Mouse (Mus musculus) intestine, embryonic 14.5 days (tissue): ENCODE data around the gene Schip1. TPM values are rescaled to one million over a fixed set of nuclear protein-coding genes. Genes with fewer than 3 reads are reported as not detected.

ENCODE experiments used
- ATAC-seq: fragments of 200-750 bp; cut with Nextera tagmentation; replicated peaks from 2 replicates; pipeline ENCODE4 v1.8.0; 2017; ENCODE audit warnings: low read depth, moderate number of reproducible peaks, moderate TSS enrichment, moderate library complexity; ENCODE audit not compliant: low FRiP score, low TSS enrichment
- DNase-seq: peaks from one replicate; pipeline ENCODE4 v3.0.0-alpha.2; 2018; ENCODE audit warnings: low spot score
- H3K27ac ChIP-seq: fragments of 300-500 bp; sonication (generic); 2 replicates; pipeline ENCODE4 v1.5.1; 2014; ENCODE audit warnings: low read depth, mild to moderate bottlenecking, control low read depth
- H3K27me3 ChIP-seq: fragments of 300-500 bp; sonication (generic); replicated peaks from 2 replicates; pipeline ENCODE4 v1.6.1; 2014; ENCODE audit warnings: low read length, control low read depth; ENCODE audit not compliant: control insufficient read depth, insufficient read depth
- H3K36me3 ChIP-seq: fragments of 300-500 bp; sonication (generic); 2 replicates; pipeline ENCODE4 v1.6.1; 2014; ENCODE audit warnings: low read length, control low read depth; ENCODE audit not compliant: control insufficient read depth, insufficient read depth
- H3K4me1 ChIP-seq: fragments of 300-500 bp; sonication (generic); replicated peaks from 2 replicates; pipeline ENCODE4 v1.6.1; 2014; ENCODE audit warnings: low read length, control low read depth, mixed read lengths; ENCODE audit not compliant: control insufficient read depth, insufficient read depth
- H3K4me2 ChIP-seq: fragments of 300-500 bp; sonication (generic); 2 replicates; pipeline ENCODE4 v1.6.1; 2014; ENCODE audit warnings: low read length
- H3K4me3 ChIP-seq: fragments of 300-500 bp; sonication (generic); 2 replicates; pipeline ENCODE4 v1.5.1; 2014; ENCODE audit warnings: low read depth, low read length, control low read depth, mixed read lengths
- H3K9ac ChIP-seq: fragments of 300-500 bp; sonication (generic); 2 replicates; pipeline ENCODE4 v1.6.1; 2014; ENCODE audit warnings: mild to moderate bottlenecking, low read length
- H3K9me3 ChIP-seq: fragments of 300-500 bp; sonication (generic); 2 replicates; pipeline ENCODE4 v1.6.1; 2016; ENCODE audit warnings: low read length, control low read depth; ENCODE audit not compliant: control insufficient read depth
- WGBS: fragments of 180-500 bp; shearing (Covaris S2); extraction: QIAGEN DNeasy Blood & Tissue Kit; methylation state at CpG from one replicate; pipeline ENCODE4 v1.1.7; 2014; 5-methylcytosine and 5-hydroxymethylcytosine counted together
- polyA plus RNA-seq: library from polyadenylated mRNA; unstranded; fragments of >200 nt; fragmentation: Nextera tagmentation; extraction: Ambion mirVana; gene quantifications from 2 replicates; pipeline ENCODE4 v1.2.1, GENCODE M21; 2014

Gene Schip1
- polyA plus RNA-seq, 1 experiment from 2014 or later: 63.0 TPM

GRCm38 (mm10) chr3:68564978-68565674 is 500.5 kb downstream of the Schip1 start:
- Histone ChIP-seq H3K4me3 (no peak overlapping the region), H3K9ac (no peak overlapping the region), H3K4me1 (0 out of 2 replicates have a peak, but pooled peaks cover 2% of the 10 kb centered on the region), H3K4me2 (no peak overlapping the region), H3K36me3 (no peaks in the 10 kb centered on the region), H3K27me3 (no peaks in the 10 kb centered on the region), H3K27ac (no peak overlapping the region), H3K9me3 (no peaks in the 10 kb centered on the region)
- WGBS: 75% methylated on average over 10 of the region's 10 CpGs
- ATAC-seq (no peak), DNase-seq (no peak)

GRCm38 (mm10) chr3:68565675-68566055 is 501.1 kb downstream of the Schip1 start:
- H3K4me1 ChIP-seq: peaks cover 2% of the 10 kb centered on the region; the same call in 1 of the 2 replicates
- H3K9me3 ChIP-seq: no peaks in the 10 kb centered on the region
- no peak overlapping the region for H3K27ac ChIP-seq
- no peaks in the 10 kb centered on the region for H3K36me3 ChIP-seq
- no peak overlapping the region for H3K9ac ChIP-seq
- H3K4me2 ChIP-seq: no peak overlapping the region
- WGBS: 82% methylated on average over 4 of the region's 4 CpGs
- ATAC-seq: no peak
- H3K27me3 ChIP-seq: no peaks in the 10 kb centered on the region
- no peak for DNase-seq
- no peak overlapping the region for H3K4me3 ChIP-seq

- ATAC-seq: no peak
- no peaks in the 10 kb centered on the region for H3K27me3 ChIP-seq
- 65% methylated on average over 7 of the region's 7 CpGs for WGBS
These were observed 503.0 kb downstream of the Schip1 start for GRCm38 (mm10) chr3:68567581-68567980.

GRCm38 (mm10) chr3:68568149-68568548 is 503.5 kb downstream of the Schip1 start:
- Histone ChIP-seq H3K4me1 (peaks cover 8% of the 10 kb centered on the region; the same call in 1 of the 2 replicates), H3K27me3 (no peaks in the 10 kb centered on the region), H3K4me3 (no peak overlapping the region), H3K9ac (no peak overlapping the region), H3K36me3 (no peaks in the 10 kb centered on the region), H3K9me3 (no peaks in the 10 kb centered on the region), H3K27ac (peak overlapping the region; percentile 3; the same call in 1 of the 2 replicates), H3K4me2 (no peak overlapping the region)
- ATAC-seq (no peak), DNase-seq (no peak)
- WGBS: 59% methylated on average over 3 of the region's 3 CpGs

More at GRCm38 (mm10) chr3:68567581-68567980, 503.0 kb downstream of the Schip1 start:
- Histone ChIP-seq H3K4me3 (no peak overlapping the region), H3K9me3 (no peaks in the 10 kb centered on the region), H3K27ac (no peak overlapping the region), H3K9ac (no peak overlapping the region), H3K4me1 (peaks cover 8% of the 10 kb centered on the region; the same call in 1 of the 2 replicates), H3K4me2 (no peak overlapping the region), H3K36me3 (no peaks in the 10 kb centered on the region)
- DNase-seq: no peak

GRCm38 (mm10) chr3:68568716-68569115 is 504.1 kb downstream of the Schip1 start:
- peaks cover 8% of the 10 kb centered on the region; the same call in 1 of the 2 replicates for H3K4me1 ChIP-seq
- H3K9me3 ChIP-seq: no peaks in the 10 kb centered on the region
- H3K4me2 ChIP-seq: no peak overlapping the region
- H3K9ac ChIP-seq: no peak overlapping the region
- DNase-seq (no peak), ATAC-seq (no peak)
- no peak overlapping the region for H3K4me3 ChIP-seq
- H3K27me3 ChIP-seq: no peaks in the 10 kb centered on the region
- peak overlapping the region; percentile 3; the same call in 1 of the 2 replicates for H3K27ac ChIP-seq
- 66% methylated on average over 7 of the region's 7 CpGs for WGBS
- no peaks in the 10 kb centered on the region for H3K36me3 ChIP-seq

- no peaks in the 10 kb centered on the region for H3K9me3 ChIP-seq
- ATAC-seq: no peak
These were observed 505.7 kb downstream of the Schip1 start for GRCm38 (mm10) chr3:68570319-68570718.

GRCm38 (mm10) chr3:68572249-68573225 is 507.9 kb downstream of the Schip1 start:
- ATAC-seq: peak; percentile 78
- Histone ChIP-seq H3K4me2 (peak overlapping the region; percentile 56), H3K27me3 (no peaks in the 10 kb centered on the region), H3K36me3 (no peaks in the 10 kb centered on the region), H3K9ac (peak overlapping the region; percentile 29), H3K4me3 (peak overlapping the region; percentile 43), H3K27ac (peak overlapping the region; percentile 67), H3K4me1 (peaks cover 26% of the 10 kb centered on the region), H3K9me3 (no peaks in the 10 kb centered on the region)
- WGBS: 20% methylated on average over 28 of the region's 28 CpGs
- peak; percentile 70 for DNase-seq

More at GRCm38 (mm10) chr3:68570319-68570718, 505.7 kb downstream of the Schip1 start:
- Histone ChIP-seq H3K9ac (no peak overlapping the region), H3K4me1 (peaks cover 12% of the 10 kb centered on the region), H3K4me3 (no peak overlapping the region), H3K4me2 (no peak overlapping the region), H3K36me3 (no peaks in the 10 kb centered on the region), H3K27ac (peak overlapping the region; percentile 33; the same call in 1 of the 2 replicates), H3K27me3 (no peaks in the 10 kb centered on the region)
- DNase-seq: no peak
- WGBS: 38% methylated on average over 4 of the region's 4 CpGs

GRCm38 (mm10) chr3:68573226-68573624 is 508.6 kb downstream of the Schip1 start:
- 48% methylated on average over 3 of the region's 3 CpGs for WGBS
- Histone ChIP-seq H3K9ac (no peak overlapping the region; the same call in 1 of the 2 replicates), H3K27ac (0 out of 2 replicates have a peak overlapping the region, but pooled peaks have one; percentile 22), H3K36me3 (no peaks in the 10 kb centered on the region), H3K27me3 (no peaks in the 10 kb centered on the region), H3K4me3 (peak overlapping the region; percentile 43), H3K9me3 (no peaks in the 10 kb centered on the region), H3K4me1 (peaks cover 26% of the 10 kb centered on the region), H3K4me2 (peak overlapping the region; percentile 56)
- ATAC-seq (no peak), DNase-seq (no peak)
